Mouse (Mus musculus): ENCODE measurements around the gene Kansl2.

The Kansl2 gene

DNA sequence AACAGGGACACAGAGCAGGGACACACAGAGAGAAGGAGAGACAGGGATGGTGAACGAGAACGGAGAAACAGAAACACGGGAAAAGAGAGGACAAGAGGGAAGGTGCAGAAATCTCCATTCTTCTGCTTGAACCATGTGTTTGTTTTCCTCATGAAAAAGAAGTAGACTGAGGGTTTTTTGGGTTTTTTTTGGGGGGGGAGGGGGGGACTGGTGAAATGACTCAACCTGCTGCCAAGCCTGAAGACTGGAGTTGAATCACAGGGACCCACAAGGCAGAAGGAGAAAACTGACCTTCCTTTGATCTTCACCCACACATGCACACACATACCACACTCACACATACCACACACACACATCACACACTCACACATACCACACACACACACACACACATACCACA is 30.7 kb downstream of the Kansl2 start:
- no peak for DNase-seq (ENCODE audit: low read depth)

DNA sequence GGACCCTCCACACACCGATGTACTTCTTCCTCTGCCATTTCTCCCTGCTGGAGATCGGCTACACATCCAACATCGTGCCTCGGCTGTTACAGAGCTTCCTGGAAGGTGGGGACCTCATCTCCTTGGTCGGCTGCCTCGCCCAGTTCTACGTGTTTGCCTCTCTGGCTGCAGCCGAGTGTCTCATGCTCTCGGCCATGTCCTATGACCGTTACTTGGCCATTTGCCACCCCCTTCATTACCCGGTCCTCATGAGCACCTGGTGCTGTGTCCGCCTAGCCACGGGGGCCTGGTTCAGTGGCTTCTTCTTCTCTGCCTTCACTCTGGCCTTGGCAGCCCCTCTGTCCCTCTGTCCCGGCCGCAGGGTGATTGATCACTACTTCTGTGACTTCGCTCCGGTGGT is 36.4 kb downstream of the Kansl2 start:
- no peak for DNase-seq (ENCODE audit: low read depth)

DNA sequence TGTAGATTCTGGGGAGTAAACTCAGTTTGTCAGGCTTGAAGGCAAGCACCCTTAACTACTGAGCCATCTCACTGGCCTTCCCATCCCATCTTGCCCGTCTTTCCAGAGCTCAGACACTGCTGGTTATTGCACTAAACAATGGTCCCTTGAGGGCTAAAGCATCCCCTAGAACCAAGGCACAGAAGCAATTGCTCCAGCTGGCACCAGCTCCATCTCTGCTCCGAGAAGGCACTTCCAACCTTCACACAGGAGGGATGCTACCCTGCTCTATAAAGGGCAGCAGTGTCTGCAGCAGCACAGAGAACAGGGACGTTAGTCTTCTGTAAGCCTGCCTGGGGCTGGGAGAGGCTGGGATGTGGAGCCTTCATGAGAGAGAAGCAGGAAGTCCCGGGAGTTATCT is 42.0 kb downstream of the Kansl2 start, which contains the start of gene Olfr279:
Olfr279 (plus strand) TSS at position 301 of the 400 bp plus-strand sequence.
- no peak for DNase-seq (ENCODE audit: low read depth)

DNA sequence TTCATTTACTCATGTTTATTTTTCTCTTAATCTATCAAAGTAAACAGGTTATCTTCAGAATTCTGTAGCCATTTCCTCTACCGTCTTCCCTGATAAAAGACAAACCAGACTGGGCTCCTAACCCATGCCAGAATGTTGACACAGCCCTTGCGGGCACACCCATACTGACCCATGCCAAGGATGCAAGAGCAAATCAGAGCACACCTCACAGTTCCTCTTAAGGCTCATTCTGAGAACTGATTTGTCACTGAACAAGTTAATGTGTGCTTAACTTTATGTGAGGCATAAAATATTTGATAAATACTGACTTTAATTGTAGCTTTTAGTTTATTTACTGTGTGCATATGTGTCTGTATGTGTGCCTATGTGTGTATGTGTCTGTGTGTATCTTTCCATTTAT is 42.7 kb downstream of the Kansl2 start:
- no peak for DNase-seq (ENCODE audit: low read depth)

DNA sequence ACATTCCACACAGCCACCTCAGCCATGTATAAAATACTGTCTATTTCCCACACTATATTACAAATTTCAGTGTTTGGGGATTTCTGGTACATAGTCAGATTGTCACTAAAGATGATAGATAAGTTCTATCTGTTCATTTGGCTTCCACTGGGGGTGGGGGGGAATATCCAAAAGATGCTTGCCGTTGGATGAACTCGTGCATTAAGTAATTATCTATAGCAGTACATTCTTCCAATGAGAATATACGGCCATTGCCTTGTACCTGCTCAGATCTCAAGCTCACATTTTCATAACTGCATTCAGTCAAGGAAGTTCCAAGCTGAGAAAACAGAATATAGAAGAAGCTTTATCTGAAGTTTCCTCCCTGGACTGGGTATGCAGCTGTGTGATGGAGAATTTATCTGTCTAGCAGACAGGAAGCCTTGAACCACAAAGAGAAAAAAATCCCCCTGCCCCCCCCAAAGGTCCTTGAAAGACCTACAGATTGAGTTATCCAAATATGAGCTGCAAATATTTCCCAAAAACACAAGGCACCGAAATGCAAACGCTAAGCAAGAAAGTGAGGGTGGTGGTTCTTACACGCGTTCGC is 47.5 kb downstream of the Kansl2 start:
- peak; percentile 23 for DNase-seq (ENCODE audit: low read depth)

DNA sequence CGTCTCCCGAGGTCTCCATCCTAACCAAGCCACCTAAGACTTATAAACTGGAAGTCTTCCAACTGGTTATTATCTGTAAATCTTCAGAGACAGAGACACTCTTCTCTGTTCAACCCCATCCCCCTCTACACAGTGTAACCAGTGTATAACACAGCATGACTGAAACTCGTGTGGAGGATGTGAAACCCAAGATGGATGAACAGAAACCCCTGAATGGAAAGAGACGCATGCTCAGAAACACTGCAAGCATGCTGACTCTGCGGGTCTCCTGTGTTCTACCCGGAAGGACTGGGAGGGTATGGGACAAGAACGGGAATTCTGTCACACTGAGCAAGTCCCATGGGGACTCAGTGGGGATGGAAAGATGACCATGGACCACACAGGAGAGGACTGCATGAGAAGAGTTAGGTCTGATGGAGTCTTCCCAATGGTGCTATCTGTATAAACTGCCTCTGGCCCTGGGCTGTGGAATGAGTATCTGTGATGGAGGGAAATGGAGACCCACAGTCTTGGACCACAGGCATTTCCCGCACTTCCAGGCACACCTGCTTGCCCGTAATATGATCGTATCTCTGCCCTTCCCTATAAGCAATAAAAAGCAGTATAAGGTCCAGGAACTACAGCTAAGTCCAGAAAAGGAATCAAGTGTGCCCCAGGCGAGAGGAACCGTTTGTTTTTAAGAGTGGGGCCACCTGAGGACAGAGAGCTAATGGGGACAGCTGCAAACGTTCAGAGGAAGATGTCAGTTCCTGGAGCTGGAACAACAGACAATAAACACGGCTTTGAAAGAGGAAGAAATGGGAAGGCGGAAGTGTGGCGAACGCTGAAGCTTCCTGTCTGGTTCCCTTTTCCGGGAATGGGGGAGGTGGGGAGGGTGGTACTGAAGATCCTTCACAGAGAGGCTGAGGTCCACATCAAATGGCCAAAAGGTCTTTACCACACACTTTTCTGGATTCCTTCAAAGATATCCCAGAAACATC is 49.9 kb downstream of the Kansl2 start:
- no peak for DNase-seq (ENCODE audit: low read depth)

DNA sequence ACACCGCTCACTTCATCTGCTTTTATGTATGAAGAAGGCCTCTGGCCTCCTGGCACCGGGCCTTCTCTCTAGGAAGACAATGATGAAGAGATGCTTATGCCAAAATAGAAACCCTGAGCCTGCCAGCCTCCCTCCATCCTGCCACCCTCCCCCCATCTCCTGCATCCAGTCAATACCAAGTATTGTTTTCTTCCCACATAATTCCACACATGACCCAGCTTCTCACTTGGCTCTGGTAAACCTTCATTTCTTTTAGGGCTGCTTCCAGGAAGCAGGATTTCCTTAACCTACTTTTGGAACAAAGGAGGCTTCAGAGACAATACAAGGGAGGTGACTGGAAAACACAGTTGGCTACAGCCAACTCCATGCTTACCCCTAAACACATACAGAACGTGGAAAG is 51.4 kb downstream of the Kansl2 start, which contains the start of gene Lalba:
Lalba (minus strand) TSS at position 21 of the 400 bp plus-strand sequence.
- DNase-seq (ENCODE audit: low read depth), result no peak

DNA sequence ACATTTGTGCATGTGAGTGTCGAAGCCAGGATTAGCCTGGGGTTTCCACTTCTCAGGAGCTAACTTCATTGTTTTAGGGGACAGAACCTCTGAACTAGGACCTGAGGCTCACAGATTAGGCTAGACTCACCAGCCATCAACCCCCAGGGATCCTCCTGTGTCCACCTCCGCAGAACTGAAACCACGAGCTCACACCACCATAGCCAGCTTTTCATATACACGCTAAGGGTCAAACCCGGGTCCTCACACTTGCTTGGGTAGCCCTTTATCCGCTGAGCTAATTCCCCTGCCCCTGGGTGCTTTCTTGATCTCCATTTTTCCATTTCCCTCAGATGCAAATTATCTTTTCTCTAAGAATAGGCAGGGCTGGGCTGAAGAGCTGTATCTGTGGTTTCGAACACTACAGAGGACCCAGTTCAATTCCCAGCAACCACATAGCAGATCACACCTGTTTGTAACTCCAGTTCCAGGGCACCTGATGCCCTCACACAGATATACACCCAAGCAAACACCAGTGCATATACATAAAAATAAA is 54.4 kb downstream of the Kansl2 start:
- no peak for DNase-seq (ENCODE audit: low read depth)

DNA sequence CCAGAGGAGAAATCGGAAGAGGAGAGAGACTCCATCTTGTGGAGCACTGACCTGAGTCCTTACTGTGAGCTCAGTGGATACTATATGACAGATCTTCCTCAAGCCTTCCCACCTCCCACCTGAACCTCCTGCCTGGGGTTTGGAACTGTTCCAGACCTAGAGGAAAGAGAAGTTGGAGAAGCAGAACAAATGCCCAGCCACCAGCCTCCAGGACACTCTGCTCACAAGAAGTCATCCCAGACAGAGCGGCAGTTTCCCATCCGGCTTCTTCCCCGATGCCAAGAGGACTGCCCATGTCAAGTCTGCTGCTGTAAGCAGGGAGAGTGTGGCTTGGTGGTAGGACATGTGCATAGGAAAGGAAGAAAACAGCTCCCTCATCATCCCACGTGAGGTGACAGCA is 57.8 kb downstream of the Kansl2 start:
- no peak for DNase-seq (ENCODE audit: low read depth)

DNA sequence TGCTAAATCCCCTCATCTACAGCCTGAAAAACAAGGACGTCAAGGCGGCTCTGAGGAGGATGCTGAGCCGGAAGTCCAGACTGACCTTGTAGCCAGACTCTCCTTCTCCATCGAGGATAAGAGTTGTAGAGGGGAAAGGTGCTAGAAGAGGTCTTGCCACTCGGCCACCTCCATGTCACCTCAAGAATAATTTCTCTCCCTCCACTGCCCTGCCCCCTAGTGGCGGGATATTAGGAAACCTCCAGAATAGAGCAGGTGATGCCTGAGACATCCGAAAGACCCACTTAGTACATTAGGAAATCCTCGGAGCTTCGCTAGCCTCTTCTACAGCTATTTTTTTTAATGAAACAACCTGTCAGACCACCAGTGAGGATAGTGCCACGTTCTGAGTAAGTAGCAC is 58.7 kb downstream of the Kansl2 start:
- peak; percentile 62 for DNase-seq (ENCODE audit: low read depth)

DNA sequence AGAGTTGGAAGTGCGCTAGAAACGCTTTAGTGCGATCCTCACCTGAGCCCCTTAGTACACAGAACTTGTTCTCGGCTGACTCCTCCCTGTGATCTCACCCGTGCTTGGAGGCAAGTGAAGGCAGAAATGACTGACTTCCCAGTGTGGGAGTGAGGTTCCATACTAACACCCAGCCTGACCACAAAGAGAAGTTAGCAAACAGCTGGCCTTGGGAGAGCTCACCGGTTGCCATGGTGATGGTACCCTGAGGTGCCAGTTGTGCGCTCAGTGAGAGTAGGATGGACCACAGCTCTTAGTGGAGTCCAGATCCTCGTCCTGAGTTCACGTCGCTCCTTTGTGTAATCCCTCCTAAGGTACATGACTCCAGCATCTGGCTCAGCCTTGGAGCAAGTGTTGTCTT is 59.1 kb downstream of the Kansl2 start:
- DNase-seq (ENCODE audit: low read depth), result no peak

DNA sequence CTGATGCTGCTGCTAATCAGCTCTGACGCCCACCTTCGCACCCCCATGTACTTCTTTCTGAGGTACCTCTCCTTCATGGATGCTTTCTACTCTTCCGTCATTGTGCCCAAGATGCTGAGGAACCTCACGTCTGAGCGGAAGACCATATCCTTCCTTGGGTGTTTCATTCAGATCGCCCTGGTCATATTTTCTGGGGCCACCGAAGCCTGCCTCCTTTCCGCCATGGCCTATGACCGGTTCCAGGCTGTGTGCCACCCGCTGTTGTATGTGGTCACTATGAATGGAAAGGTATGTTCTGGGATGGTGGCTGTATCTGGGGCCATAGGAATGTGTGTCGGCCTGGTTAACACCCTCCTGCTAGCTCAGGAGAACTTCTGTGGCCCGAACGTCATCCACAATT is 62.5 kb downstream of the Kansl2 start:
- DNase-seq (ENCODE audit: low read depth), result no peak

DNA sequence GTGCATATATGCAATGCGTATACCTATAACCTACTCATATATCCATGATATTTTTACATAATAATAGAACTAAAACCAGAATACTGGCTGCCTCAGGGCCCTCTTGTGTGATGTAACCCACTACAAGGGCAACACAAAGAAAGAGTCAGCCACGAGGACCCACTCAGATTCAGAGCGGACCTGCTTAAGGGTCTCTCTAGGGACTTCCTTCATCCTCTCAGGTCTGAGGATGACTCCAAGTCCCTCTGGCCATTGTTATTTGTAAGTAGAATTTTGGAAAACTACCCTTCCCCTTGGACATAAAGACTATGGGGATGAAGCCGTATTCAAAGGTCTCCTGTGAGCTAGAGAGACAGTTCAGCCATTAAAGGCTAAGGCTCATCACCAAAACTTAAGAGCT is 64.5 kb downstream of the Kansl2 start, which contains the start of gene OR5BS1P:
OR5BS1P (plus strand) TSS at position 301 of the 400 bp plus-strand sequence.
- DNase-seq (ENCODE audit: low read depth), result no peak
